Mouse (Mus musculus): Measurements from ENCODE around the gene Rtn3. TPM values are rescaled to one million over a fixed set of nuclear protein-coding genes. Genes with fewer than 3 reads are reported as not detected.
"Not testable (repeated sequence)": the region's sequence is repeated elsewhere in the genome, so short reads cannot be mapped to it uniquely, and the experiment has no call there.

The Rtn3 gene
- total RNA-seq (2021) = 127 and 134 TPM in 2 replicates
- long read RNA-seq, experiment 1, transcript Rtn3-203 (7 exons, 2,762 nt) = major isoform, 140 of 158 reads
- long read RNA-seq, experiment 1, partial matches to known transcripts = 15 of 158 reads
- long read RNA-seq, experiment 1, other reads (novel, unspliced or antisense) = 3 of 158 reads
- long read RNA-seq, experiment 2, transcript Rtn3-203 (7 exons, 2,762 nt) = major isoform, 112 of 132 reads
- long read RNA-seq, experiment 2, partial matches to known transcripts = 4 of 132 reads
- long read RNA-seq, experiment 2, other reads (novel, unspliced or antisense) = 16 of 132 reads

DNA sequence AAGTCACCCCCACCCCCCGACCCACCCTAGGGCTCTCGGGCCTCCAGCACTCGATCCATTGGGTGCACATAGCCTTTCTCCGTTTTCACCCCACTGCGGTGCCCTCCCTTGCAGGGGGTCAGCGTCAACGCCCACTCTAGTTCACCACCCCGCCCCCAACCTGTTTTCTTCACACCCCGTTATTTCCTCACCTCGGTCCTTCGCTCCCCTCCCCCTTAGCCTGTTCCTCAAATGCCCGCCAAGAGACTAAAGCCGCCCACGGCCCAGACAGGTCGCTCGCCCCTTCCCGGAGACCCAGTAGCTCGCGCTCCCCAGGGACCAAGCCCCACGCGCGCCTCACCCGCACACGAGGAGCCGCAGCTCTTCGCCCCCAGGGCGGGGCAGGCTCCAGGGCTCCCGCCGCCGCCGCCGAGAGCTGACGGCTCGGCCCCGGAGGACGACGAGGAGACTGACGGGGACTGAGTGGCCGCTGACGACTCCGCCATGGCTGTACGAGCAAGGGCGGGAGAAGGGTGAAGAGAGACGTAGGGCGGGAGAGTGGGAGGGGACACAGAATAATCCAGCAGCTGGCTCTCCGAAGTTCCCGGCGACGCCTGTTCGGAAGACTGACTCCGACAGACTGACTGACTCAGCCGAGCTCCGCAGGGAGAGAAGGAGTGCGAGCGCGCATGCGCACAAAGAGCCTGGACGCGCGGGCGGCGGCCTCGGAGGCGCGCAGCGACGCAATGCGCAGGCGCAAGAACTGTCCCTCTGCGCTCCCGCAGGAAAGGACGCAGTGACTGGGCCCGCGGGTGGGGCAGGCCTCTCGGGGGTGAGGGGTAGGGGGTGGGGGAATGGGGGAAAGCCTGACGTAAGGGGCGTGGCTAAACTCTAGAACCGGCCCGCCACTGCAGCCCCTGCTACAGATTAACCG is at the start of gene Rtn3:
Rtn3 (minus strand) TSS at position 683 of the 913 bp plus-strand sequence.
- peak; percentile 99 for DNase-seq

DNA sequence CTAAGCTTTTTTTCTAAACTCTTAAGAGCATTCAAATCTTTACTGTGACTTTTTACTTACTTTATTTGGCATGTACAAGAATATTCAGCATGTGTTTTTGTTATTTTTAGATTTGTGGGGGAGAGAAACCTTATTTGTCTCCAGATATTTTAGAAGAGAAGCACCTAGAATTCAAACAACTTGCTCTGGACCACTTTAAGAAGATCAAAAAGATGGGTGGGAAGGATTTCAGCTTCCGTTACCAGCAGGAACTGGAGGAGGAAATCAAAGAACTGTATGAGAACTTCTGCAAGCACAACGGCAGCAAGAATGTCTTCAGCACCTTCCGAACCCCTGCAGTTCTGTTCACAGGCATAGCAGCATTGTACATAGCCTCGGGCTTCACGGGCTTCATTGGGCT is 48.8 kb upstream of the Rtn3 start:
- DNase-seq = no peak

DNA sequence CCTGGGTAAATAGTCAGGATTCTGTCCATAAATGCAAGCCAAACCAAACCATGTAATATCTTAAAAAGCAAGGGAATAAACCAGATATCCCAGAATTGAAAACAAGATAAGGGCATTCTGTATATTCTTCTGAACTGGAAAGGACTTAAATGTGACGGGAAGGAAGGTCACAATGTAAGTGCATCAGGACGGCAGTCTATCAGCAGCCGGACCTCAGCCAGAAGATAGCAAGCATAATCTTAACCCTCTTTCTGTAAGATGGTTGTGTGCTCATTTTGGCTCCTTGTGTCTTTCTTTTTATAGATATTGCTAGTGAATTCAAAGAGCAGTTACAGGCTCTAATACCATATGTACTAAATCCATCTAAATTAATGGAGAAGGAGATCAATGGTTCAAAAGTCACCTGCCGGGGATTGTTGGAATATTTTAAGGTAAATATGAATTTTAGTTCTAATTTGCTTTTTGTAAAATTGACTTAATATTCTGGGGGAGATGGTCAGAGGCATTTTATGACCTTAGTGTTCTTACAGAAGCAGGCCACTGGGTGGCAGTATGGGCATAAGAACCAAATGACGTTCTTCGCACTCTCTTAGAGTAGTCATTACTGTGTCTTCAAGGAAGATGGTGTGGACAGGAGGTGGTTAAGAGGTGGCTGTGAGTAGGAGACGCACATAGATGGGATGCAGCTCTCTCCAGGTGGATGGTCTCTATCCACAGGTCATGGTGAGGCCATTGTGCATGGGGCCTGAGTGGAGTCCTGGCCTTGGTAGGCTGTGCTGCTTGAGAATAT is 45.8 kb upstream of the Rtn3 start:
- peak; percentile 71 for DNase-seq

DNA sequence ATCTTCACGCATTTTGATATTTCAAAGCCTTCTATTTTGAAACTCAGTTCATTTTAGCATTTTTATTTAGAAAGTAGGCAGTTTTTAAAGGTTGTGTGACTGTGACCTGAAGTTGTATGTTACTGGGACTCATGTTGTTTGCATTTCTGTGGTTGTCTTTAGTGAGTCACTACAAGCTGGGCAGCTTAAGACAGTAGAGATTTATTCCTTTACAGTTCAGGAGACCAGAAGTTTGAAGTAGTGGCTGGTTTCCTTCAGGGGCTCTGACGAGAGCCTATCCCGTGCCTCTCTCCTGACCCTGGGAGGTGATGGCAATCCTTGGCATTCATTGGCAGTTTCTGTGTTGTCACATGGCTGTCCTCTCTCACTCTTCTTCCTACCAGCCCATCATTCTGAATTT is 41.8 kb upstream of the Rtn3 start:
- DNase-seq = no peak

DNA sequence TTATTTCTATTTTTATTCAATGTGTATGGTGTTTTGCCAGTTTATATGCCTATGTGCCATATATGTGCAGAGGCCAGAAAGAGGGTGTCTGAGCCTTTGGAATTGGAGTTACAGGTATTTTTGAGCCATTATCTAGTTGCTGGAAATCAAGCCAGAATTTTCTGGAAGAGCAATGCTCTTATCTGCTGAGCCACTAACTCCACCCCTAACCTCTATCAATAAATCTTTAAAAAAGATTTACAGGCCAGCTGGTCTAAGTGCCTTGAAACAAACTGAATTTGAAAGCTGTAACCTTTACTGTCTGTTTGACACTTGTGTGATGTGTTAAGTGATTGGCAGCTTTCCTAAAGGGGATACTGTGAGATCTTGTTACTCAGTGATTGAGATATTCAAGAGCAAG is 40.7 kb upstream of the Rtn3 start:
- no peak for DNase-seq

DNA sequence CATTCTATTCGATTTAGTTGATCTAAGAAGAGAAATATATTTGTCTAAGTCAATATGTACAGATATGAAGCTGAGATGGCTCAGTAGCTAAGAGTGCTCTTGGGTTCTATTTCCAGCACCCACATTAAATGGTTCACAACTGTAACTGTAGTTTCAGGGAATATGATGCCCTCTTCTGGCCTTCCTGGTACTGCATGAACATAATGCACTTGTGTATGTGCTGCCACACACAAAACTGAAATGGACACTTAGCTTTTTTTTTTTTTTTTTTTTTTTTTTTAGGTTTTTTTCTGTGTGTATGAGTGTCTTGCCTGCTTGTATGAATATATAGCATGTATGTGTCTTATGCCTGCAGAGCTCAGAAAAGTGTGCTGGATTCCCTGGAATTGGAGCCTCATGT is 40.2 kb upstream of the Rtn3 start:
- peak; percentile 34 for DNase-seq

DNA sequence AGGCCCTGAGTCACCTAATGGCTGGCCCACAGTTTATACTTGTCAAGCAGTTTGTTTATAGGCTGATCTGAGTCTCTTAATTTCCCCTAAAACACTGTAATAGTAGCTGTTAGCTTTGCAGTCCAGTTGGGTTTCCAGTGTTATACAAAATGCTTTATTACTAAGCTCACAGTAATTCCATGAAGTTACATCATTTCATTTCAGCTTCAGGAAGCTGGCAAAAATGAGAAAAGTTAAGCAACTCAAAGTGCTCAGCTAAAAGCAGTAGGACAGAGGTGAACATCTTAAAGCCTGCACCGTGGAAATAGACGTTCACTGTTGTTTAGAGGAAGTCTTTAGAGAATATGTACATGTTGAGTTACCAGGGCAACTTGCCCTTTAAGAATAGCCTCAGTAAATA is 39.8 kb upstream of the Rtn3 start:
- no peak for DNase-seq

DNA sequence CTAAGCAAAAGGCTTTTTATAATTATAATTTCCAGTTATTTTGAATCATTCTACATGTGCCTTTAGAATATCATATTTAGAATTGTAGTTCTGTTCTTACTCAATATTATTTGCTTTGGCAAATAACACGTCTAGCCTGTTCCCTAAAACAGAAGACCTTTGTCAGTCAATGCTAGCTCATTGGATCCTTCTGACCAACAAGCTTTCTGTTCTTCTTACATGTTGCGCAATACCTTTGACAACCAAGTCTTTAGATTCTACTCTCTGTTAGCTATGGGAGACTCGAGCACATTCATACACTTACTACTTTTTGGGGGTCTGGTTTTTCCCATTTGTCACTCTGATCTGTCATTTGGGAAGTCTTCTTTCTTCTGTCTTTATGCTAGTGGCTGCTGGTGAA is 38.5 kb upstream of the Rtn3 start:
- no peak for DNase-seq

DNA sequence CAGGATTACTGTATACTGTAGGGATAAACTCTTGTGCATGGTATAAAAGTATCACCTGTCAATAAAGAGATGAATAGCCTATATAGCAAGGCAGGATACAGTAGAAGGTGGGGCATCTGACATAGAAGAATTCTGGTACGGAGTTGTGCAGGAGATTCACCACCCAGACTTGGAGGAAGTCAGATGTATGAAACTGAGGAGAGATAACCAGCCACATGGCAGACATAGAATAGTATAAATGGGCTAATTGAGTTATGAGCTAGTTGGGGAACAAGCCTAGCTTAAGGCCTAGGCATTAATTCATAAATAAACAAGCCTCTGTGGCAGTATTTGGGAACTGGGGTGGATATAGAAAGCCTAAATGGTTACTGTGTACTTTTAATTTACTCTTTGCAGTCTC is 33.4 kb upstream of the Rtn3 start:
- DNase-seq = no peak

DNA sequence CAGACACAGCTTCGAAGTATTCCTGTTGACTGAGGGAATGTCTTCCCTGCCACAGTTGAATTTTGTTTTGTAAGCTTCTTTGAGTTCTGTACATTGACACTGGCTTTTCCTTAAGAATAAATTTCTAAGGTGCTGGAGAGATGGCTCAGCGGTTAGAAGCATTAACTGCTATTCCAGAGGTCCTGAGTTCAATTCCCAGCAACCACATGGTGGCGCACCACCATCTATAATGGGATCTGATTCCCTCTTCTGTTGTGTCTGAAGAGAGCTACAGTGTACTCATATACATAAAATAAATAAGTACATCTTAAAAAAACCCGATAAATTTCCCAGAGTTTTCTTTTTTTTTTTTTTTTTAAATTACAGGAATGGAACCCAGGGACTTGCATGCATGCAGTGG is 24.9 kb upstream of the Rtn3 start:
- no peak for DNase-seq

DNA sequence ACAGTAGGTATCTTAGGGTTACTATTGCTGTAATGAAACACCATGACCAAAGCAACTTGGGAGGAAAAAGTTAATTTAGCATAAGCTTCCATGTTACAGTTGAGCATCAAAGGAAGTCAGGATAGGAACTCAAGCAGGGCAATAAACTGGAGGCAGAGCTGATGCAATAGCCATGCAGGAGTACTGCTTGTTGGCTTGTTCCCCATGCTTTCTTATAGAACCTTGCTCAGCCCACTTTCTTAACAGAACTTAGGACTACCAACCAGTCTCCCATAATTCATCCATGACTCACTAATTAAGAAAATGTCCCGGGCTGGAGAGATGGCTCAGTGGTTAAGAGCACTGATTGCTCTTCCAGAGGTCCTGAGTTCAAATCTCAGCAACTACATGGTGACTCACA is 23.2 kb upstream of the Rtn3 start:
- DNase-seq = no peak

DNA sequence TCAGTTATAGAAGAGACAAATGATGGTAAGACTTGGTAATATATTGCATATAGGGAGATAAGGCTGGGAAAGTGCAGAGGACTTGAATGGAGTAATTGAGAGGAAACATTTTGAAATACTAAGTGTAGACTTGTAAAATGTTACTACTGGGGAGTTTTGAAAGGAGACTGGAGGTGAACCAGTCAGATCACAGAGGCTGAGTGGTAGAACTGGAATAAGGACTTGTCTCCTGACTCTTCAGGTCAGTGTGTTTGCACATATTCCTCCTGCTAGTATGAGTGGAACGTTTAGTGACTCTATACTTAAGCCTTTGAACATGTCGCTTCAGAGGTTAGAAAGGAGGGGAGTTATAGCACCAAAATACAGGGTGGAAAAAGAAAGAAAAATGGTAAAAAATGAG is 19.4 kb upstream of the Rtn3 start:
- DNase-seq = no peak

DNA sequence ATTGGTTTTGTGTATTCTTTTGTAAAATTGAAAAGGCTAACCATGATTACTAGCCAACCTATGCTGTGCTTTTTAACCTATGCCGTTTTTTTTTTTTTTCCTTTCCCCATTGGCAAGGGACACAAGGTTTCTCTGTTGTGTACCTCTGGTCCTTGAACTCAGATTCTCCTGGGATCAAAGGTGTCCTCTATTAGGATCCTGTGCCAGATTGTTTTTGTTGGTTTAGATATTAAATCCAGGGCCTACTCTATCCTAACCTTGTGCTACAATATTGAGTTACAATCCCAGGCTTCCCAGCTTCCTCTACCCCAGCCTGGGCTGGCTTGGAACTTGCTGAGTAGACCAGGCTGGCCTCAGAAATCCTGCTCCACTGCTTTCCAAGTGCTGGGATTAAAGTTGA is 17.6 kb upstream of the Rtn3 start:
- DNase-seq = no peak

DNA sequence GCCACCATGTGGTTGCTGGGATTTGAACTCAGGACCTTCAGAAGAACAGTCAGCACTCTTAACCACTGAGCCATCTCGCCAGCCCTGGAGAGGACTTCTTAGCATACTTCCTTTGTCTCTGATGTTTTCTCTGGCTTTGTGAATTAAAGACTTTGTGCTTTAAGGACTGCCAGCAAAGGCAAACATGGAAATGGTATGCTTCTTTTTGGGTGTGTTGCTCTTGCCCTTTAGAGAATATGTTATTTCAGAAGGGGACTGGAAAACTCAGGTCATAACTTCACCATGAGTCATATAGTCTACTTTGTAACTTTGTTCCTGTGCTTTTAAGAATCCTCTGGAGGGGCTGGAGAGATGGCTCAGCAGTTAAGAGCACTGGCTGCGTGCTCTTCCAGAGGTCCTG is 15.7 kb upstream of the Rtn3 start:
- DNase-seq = no peak

DNA sequence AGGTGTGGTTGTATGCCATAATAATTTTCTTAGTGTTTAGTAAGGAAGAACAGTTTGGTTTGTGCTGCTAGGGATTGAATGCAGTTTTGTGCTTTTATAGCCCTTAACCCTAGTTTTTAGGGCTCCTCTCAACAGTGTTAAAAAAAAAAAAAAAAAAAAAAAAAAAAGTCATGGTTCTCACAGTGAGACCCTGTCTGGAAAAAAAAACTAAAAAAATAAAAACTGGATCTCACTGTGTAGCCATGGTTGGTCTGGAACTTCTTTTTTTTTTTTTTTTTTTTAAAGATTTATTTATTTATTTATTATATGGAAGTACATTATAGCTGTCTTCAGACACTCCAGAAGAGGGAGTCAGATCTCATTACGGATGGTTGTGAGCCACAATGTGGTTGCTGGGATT is 13.0 kb upstream of the Rtn3 start:
- DNase-seq = not testable (repeated sequence)

DNA sequence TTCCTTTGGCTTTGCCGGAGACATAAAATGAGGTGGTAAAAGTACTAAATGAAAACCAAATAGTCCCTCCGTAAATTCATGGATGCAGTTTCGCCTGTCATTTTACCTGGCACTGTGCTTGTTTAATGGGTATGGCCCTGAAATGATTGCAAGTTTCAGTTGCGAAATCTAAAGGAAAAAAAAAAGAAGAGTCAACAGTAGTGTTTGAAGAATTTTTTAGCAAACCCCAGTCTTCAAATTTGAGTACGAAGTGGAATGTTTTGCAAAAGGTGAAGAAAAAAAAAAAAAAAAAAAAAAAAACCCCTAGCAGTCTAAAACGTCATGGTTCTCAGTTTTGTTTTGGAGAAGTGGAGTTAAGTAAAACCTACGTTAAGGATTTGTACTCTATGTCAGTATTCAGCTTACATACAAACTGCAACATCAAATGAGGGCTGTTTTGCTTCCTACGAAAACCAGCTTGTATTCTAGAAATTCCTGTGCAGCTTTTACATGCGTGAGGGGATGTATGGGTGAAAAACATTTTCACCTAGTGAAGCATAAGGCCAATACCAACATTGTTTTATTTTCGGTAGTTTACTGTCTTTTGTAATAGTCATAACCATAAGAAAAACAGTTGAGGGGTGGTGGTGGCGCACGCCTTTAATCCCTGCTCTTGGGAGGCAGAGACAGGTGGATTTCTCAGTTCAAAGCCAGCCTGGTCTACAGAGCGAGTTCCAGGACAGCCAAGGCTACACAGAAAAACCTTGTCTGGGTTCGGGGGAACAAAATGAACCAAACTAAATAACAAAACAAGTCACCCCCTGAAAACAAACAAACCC is 12.3 kb upstream of the Rtn3 start:
- DNase-seq = no peak

DNA sequence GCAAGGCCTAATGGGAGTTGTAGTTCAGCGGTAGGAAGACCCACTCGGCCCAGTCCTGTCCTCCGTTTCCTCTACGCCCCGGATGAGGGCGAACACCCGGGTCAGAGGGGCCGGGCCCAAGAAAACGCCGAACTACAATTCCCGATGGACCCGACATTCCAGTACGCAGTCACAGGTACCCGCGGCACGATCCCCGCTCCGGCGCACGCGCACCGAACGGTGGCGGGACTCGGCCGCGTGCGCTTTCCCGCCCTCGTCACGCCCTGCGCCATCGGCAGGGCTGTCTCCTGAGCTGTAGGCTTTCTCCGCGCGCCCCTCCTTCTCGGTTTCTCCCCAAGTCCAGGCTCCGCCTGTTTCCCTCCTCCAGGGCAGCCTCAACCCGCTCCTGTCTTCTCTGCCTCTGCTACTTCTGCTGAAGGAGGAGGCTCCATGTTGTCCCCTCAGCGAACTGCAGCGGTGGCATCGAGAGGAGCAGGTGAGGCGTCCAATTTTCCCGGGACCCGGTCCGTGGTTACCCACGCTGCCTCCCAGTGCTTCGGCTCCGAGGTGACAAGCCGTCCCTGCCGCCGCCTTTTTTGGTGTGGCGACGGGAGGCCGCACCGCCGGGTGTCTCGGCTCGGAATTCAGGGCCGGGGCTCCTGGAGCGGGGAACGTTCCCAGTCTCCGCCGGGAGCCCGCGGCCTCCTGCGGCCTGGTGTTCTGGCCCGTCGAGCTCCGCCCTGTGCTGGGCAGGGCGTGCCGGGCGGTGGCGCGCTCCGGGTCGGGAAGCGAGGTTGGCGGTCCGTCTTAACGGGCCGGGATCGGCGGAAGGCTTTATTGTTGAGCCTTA is 11.3 kb upstream of the Rtn3 start:
- DNase-seq = peak; percentile 97

DNA sequence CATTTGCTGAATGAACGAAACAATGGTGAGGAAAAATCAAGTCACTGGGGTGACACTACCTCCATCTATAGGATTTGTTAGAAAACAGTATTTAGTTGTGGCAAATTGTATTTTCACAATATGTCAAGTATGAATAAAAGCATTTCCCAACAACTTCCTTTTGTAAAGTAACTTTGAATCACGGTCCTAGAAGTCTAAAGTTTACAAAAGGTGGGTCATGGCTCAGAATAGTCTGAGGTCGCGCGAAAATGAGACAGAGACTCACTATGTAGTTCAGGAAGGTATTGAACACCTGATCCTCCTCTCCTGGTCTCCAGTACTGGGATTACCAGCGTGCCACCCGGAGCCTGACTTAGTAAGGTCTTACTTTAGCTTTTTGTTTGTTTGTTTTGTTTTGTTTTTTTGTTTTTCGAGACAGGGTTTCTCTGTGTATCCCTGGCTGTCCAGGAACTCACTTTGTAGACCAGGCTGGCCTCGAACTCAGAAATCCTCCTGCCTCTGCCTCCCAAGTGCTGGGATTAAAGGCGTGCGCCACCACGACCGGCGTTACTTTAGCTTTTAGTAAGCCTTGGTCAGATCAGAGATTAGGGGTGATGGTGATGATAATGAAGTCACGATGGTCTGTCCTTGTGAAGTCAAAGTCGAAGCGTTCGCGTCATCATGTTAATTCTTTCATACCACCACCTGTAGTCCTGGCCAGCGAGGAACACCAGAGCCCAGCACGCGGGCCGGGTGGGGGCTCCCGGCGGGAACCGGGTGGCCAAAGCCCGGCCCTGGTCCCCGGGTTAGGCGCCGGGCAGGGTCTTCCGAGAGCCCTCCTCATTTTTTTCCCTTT is 10.5 kb upstream of the Rtn3 start, which contains the start of gene Atl3:
Atl3 (plus strand) TSS at position 689 of the 835 bp plus-strand sequence.
- no peak for DNase-seq

DNA sequence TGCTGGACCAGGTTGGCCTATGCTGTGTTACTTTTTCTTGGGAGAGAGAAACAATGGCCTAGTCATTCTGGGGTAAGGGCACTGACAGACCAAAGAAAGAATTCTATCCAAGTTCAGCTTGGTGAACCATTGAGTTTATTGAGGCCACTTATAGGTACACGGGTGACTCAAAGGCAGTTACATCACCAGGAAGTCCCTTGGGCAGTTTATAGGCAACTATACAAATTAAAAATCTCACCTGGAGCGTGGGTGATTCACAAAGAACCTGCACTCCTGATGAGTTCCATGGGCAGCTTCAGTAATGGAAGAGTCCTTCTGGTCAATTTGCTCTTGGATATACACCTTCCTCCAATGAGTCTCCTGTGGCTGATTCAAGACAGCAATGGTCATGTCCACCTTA is 9.6 kb upstream of the Rtn3 start:
- no peak for DNase-seq

DNA sequence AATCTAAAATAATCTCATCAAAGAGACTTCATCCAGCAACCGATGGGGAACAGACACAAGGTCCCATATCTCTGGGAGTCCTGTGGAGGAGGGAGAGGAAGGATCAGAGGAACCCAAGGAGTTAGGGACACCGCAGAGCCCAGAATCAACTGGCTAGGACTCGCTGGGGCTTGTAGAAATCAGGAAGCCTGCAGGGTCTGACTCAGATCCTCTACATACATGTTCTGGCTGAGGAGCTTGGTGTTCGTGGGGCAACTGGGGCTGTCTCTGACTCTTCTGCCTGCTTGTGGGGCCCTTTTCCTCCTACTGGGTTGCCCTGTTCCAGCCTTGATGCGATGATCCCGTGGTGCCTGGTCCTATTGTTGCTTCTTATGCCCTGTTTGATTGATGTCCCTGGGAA is 8.9 kb upstream of the Rtn3 start:
- no peak for DNase-seq
